Mouse (Mus musculus) thymus, adult 2 months (tissue): ENCODE data around the gene Ets2. TPM values are rescaled to one million over a fixed set of nuclear protein-coding genes. Genes with fewer than 3 reads are reported as not detected.

Experiments used
- DNase-seq: peaks from one replicate; pipeline ENCODE4 v3.0.0; 2021
- H3K27ac ChIP-seq: fragments of 200-500 bp; 2 replicates; pipeline ENCODE4 v1.5.1; 2012; ENCODE audit warnings: low read length, control low read depth; ENCODE audit not compliant: control insufficient read depth, insufficient read depth
- H3K27me3 ChIP-seq: fragments of 200-500 bp; 2 replicates; pipeline ENCODE4 v1.6.1; 2012; ENCODE audit warnings: mild to moderate bottlenecking, low read length, moderate library complexity, mixed read lengths; ENCODE audit not compliant: control insufficient read depth, insufficient read depth
- H3K36me3 ChIP-seq: fragments of 200-500 bp; 2 replicates; pipeline ENCODE4 v1.6.1; 2012; ENCODE audit warnings: mild to moderate bottlenecking, low read length, moderate library complexity; ENCODE audit not compliant: control insufficient read depth, insufficient read depth
- H3K4me1 ChIP-seq: fragments of 200-500 bp; replicated peaks from 2 replicates; pipeline ENCODE4 v1.6.1; 2012; ENCODE audit warnings: low read length; ENCODE audit not compliant: control insufficient read depth, insufficient read depth
- H3K4me3 ChIP-seq: fragments of 200-500 bp; 2 replicates; pipeline ENCODE4 v1.5.1; 2012; ENCODE audit warnings: mild to moderate bottlenecking, low read length, control low read depth, moderate library complexity; ENCODE audit not compliant: control insufficient read depth, insufficient read depth
- CTCF ChIP-seq: fragments of 200-500 bp; IDR thresholded peaks from 2 replicates; pipeline ENCODE4 v1.5.1; 2012; ENCODE audit warnings: mild to moderate bottlenecking, control low read depth, low read length, moderate library complexity, borderline replicate concordance; ENCODE audit not compliant: control insufficient read depth, poor library complexity, insufficient read depth; ENCODE audit errors: extremely low read depth
- POLR2A ChIP-seq: fragments of 200-500 bp; IDR thresholded peaks from 2 replicates; pipeline ENCODE4 v1.6.1; 2012; ENCODE audit warnings: mild to moderate bottlenecking, low read length, control low read depth, moderate library complexity; ENCODE audit not compliant: control insufficient read depth, poor library complexity, insufficient read depth; ENCODE audit errors: extremely low read depth
- WGBS: fragments of 180-500 bp; shearing (Covaris S2); methylation state at CpG from one replicate; pipeline ENCODE4 v1.1.7; 2018; 5-methylcytosine and 5-hydroxymethylcytosine counted together
- polyA plus RNA-seq: library from polyadenylated mRNA; depleted of rRNA; stranded (reverse); fragments of >200 nt; gene quantifications from 2 replicates; pipeline ENCODE4 v1.2.3, GENCODE M21; 2012

Gene Ets2
- polyA plus RNA-seq, 1 experiment = 343 TPM

- Histone ChIP-seq H3K27ac (no peak overlapping the region), H3K4me3 (no peak overlapping the region), H3K27me3 (no peaks in the 10 kb centered on the region), H3K36me3 (no peaks in the 10 kb centered on the region), H3K4me1 (no peaks in the 10 kb centered on the region)
- no peak for DNase-seq
- TF ChIP-seq POLR2A (no peak), CTCF (no peak)
- WGBS = 62% methylated on average over 5 of the region's 5 CpGs
Measured at GRCm38 (mm10) chr16:95674452-95674921, 27.4 kb upstream of the Ets2 start.

- WGBS = 81% methylated on average over 11 of the region's 11 CpGs
- no peak for DNase-seq
- Histone ChIP-seq H3K36me3 (no peaks in the 10 kb centered on the region), H3K27me3 (no peaks in the 10 kb centered on the region), H3K4me3 (no peak overlapping the region), H3K4me1 (no peaks in the 10 kb centered on the region), H3K27ac (no peak overlapping the region)
- TF ChIP-seq POLR2A = no peak
- TF ChIP-seq CTCF = no peak
Measured at GRCm38 (mm10) chr16:95675212-95675611, 26.7 kb upstream of the Ets2 start.

GRCm38 (mm10) chr16:95676668-95677067 lies 25.2 kb upstream of the Ets2 start:
- TF ChIP-seq CTCF (no peak), POLR2A (no peak)
- H3K4me1 ChIP-seq = no peaks in the 10 kb centered on the region
- DNase-seq = no peak

GRCm38 (mm10) chr16:95682431-95682892 lies 19.4 kb upstream of the Ets2 start:
- Histone ChIP-seq H3K36me3 (no peaks in the 10 kb centered on the region), H3K27me3 (no peaks in the 10 kb centered on the region), H3K4me3 (no peak overlapping the region), H3K4me1 (no peaks in the 10 kb centered on the region), H3K27ac (no peak overlapping the region)
- 90% methylated on average over 6 of the region's 6 CpGs for WGBS
- no peak for TF ChIP-seq CTCF
- no peak for TF ChIP-seq POLR2A
- no peak for DNase-seq

More at GRCm38 (mm10) chr16:95676668-95677067, 25.2 kb upstream of the Ets2 start:
- Histone ChIP-seq H3K27me3 (no peaks in the 10 kb centered on the region), H3K36me3 (no peaks in the 10 kb centered on the region), H3K4me3 (no peak overlapping the region), H3K27ac (no peak overlapping the region)
- 98% methylated on average over 3 of the region's 3 CpGs for WGBS

GRCm38 (mm10) chr16:95685807-95686206 lies 16.1 kb upstream of the Ets2 start:
- H3K4me3 ChIP-seq = no peak overlapping the region
- no peaks in the 10 kb centered on the region for H3K27me3 ChIP-seq
- DNase-seq = no peak
- H3K4me1 ChIP-seq = no peaks in the 10 kb centered on the region
- WGBS = 67% methylated on average over 2 of the region's 2 CpGs
- H3K36me3 ChIP-seq = no peaks in the 10 kb centered on the region
- TF ChIP-seq CTCF (no peak), POLR2A (no peak)
- no peak overlapping the region for H3K27ac ChIP-seq

GRCm38 (mm10) chr16:95686246-95686645 lies 15.6 kb upstream of the Ets2 start:
- Histone ChIP-seq H3K36me3 (no peaks in the 10 kb centered on the region), H3K27me3 (no peaks in the 10 kb centered on the region), H3K27ac (no peak overlapping the region), H3K4me1 (no peaks in the 10 kb centered on the region), H3K4me3 (no peak overlapping the region)
- TF ChIP-seq CTCF (no peak), POLR2A (no peak)
- no peak for DNase-seq
- WGBS = 95% methylated on average over 6 of the region's 6 CpGs

GRCm38 (mm10) chr16:95686901-95687300 lies 15.0 kb upstream of the Ets2 start:
- no peak for TF ChIP-seq CTCF
- TF ChIP-seq POLR2A = no peak
- Histone ChIP-seq H3K27ac (no peak overlapping the region), H3K4me3 (no peak overlapping the region), H3K36me3 (no peaks in the 10 kb centered on the region), H3K4me1 (no peaks in the 10 kb centered on the region), H3K27me3 (no peaks in the 10 kb centered on the region)
- 94% methylated on average over 8 of the region's 8 CpGs for WGBS
- DNase-seq = no peak
